Mouse (Mus musculus): ENCODE results near the gene Pou6f2.
A peak's percentile ranks its signal among the peaks of the same experiment; 100 is the strongest.

Gene Pou6f2

GRCm38 (mm10) chr13:18397586-18397985 lies at the start of gene Pou6f2:
Pou6f2 (minus strand) TSS chr13:18397686.
- no peak for DNase-seq

GRCm38 (mm10) chr13:18439858-18440257 lies 42.4 kb upstream of the Pou6f2 start:
- DNase-seq: no peak

- DNase-seq: no peak
Observed at GRCm38 (mm10) chr13:18387673-18388072, 9.8 kb downstream of the Pou6f2 start.

- no peak for DNase-seq
Observed at GRCm38 (mm10) chr13:18363373-18363772, 34.1 kb downstream of the Pou6f2 start.

GRCm38 (mm10) chr13:18344580-18345333 lies 52.7 kb downstream of the Pou6f2 start:
- no peak for DNase-seq

GRCm38 (mm10) chr13:18338910-18339501 lies 58.5 kb downstream of the Pou6f2 start:
- DNase-seq: no peak

GRCm38 (mm10) chr13:18338022-18338421 lies 59.5 kb downstream of the Pou6f2 start:
- no peak for DNase-seq

- peak; percentile 18 to 33 for DNase-seq
Observed at GRCm38 (mm10) chr13:18334035-18334434, 63.5 kb downstream of the Pou6f2 start.

GRCm38 (mm10) chr13:18332596-18332995 lies 64.9 kb downstream of the Pou6f2 start:
- peak in 1 of 2 experiments; percentile 34 for DNase-seq

- no peak for DNase-seq
Observed at GRCm38 (mm10) chr13:18323980-18324678, 73.4 kb downstream of the Pou6f2 start.

GRCm38 (mm10) chr13:18323407-18323806 lies 74.1 kb downstream of the Pou6f2 start:
- DNase-seq: no peak

GRCm38 (mm10) chr13:18312613-18313012 lies 84.9 kb downstream of the Pou6f2 start:
- no peak for DNase-seq

GRCm38 (mm10) chr13:18309024-18309423 lies 88.5 kb downstream of the Pou6f2 start:
- DNase-seq: no peak

GRCm38 (mm10) chr13:18306506-18307145 lies 90.9 kb downstream of the Pou6f2 start:
- DNase-seq: no peak

- no peak for DNase-seq
Observed at GRCm38 (mm10) chr13:18299966-18300365, 97.5 kb downstream of the Pou6f2 start.

GRCm38 (mm10) chr13:18293438-18293837 lies 104.0 kb downstream of the Pou6f2 start:
- DNase-seq: no peak

GRCm38 (mm10) chr13:18290253-18290914 lies 107.1 kb downstream of the Pou6f2 start:
- no peak for DNase-seq

GRCm38 (mm10) chr13:18287536-18287935 lies 110.0 kb downstream of the Pou6f2 start:
- no peak for DNase-seq

GRCm38 (mm10) chr13:18282361-18282982 lies 115.0 kb downstream of the Pou6f2 start:
- DNase-seq: no peak

GRCm38 (mm10) chr13:18281084-18281483 lies 116.4 kb downstream of the Pou6f2 start:
- no peak for DNase-seq

- DNase-seq: no peak
Observed at GRCm38 (mm10) chr13:18253131-18253530, 144.4 kb downstream of the Pou6f2 start.

GRCm38 (mm10) chr13:18218566-18219234 lies 178.8 kb downstream of the Pou6f2 start:
- DNase-seq: peak; percentile 14 to 30
